Mouse (Mus musculus): ENCODE data around the gene Ncan.
A peak's percentile ranks its signal among the peaks of the same experiment; 100 is the strongest.
"Not testable (repeated sequence)": the region's sequence is repeated elsewhere in the genome, so short reads cannot be mapped to it uniquely, and the experiment has no call there.

The Ncan gene

DNA sequence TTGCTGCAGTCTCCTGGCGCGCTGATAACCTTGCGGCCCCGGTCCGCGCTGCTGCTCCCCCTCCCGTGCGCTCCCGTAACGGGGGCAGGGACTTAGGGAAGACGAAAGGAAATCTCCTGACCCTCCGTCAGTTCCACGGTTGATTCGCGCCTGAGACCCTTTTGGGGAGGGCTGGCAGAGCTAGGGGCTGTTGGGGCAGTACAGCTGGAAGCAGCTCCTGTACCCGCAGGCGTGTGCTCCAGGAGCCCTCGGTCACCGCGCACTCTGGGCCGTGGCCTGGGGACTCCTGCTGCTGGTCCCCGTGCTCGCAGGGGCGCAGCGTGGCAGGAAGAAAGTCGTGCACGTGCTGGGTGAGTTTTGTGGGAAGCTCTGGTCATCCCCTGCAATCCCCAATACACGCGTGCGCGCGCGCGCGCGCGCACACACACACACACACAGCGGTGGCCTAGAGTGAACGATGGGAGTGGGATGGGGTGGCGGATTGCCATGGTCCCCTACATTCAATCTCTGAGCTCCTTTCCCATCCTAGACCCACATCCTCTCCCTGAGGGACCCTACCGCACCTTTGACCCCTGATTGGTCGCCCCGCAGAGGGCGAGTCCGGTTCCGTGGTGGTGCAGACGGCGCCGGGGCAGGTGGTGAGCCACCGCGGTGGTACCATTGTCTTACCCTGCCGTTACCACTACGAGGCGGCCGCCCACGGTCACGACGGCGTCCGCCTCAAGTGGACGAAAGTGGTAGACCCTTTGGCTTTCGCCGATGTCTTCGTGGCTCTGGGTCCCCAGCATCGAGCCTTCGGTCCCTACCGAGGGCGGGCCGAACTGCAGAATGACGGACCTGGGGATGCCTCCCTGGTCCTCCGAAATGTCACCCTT is 36.2 kb downstream of the Ncan start:
- DNase-seq (ENCODE audit: low spot score in 2 of 2): no peak

DNA sequence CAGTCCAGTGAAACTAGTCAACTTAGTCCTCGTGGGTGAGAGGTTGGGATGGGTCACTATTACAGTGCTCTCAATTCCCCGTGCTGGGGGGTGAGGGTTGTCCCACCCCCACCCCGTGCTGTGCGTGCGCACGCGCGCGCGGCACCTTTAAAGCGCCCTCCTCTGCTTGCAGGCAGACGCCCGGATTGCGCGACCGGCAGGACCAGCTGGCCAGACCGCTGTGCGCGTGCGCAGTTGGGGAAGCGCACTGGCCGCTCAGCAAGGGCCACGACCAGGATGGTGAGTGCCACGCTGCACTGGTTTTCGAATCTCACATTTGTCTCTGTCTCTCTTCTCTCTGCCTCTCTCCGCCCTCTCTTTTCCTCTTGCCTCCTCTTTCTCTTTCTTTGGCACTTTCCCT is 37.4 kb downstream of the Ncan start, which contains the start of gene Hapln4:
TSS of gene Hapln4 (plus strand) at position 173 of the 400 bp plus-strand sequence.
- peak in 1 of 2 experiments; percentile 65 for DNase-seq (ENCODE audit: low spot score in 2 of 2)

DNA sequence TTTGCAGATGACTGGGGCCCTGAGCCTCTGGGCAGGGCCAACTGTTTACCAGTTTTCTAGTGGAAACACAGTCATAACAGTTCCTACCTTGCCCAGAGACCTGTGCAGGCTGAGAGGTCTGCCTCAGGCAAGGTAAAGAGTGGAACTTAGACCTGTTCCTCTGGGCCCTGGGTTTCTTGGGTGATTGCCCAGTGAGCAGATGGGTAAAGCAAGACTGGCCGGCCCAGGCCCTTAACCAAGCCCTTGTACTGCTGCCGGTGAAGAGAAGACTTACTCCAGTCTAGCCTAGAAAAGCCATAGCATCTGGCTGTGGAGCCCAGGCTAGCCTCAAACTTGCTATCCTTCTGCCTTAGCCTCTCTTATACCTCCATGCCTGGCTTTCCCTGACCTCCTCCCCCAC is 38.7 kb downstream of the Ncan start:
- DNase-seq (ENCODE audit: low spot score in 2 of 2): no peak

DNA sequence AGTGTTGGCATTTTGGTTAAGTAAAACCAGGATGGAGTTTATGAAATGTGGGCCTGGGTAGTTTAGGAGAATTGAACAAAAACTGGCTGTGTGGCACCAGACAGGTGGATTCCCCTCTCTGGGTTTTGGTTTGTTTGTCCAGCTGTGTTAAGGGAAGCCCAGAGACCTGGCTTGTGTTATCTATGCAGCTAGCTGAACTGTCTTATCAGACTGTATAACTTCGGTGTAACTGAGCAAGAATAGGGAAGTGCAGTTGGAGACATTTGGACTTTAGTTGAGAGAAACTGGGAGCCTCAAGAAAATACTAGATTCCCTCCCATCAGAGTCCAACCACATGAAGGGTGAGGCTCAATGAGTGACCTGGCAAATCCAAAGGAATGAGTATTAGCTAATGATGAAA is 47.0 kb downstream of the Ncan start:
- DNase-seq (ENCODE audit: low spot score in 2 of 2): no peak

DNA sequence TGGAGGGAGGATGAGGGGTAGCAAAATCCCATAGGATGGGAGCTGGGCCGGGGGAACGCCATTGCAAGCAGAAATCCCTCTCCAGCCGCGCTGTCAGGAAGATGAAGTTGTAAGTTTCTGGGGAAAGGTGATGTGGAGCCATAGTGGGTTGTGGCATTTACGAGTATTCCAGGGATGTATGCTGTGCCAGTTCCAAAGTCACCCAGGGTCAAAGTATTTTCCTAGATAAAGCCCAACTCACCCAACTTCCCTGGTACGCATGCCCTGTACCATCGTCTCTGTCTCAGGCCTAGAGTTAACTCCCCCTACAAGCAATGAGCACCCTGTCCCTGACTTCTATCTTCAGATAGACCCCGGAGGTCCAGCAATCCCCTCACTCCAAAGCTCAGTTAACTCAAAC is 47.6 kb downstream of the Ncan start:
- no peak for DNase-seq (ENCODE audit: low spot score in 2 of 2)

DNA sequence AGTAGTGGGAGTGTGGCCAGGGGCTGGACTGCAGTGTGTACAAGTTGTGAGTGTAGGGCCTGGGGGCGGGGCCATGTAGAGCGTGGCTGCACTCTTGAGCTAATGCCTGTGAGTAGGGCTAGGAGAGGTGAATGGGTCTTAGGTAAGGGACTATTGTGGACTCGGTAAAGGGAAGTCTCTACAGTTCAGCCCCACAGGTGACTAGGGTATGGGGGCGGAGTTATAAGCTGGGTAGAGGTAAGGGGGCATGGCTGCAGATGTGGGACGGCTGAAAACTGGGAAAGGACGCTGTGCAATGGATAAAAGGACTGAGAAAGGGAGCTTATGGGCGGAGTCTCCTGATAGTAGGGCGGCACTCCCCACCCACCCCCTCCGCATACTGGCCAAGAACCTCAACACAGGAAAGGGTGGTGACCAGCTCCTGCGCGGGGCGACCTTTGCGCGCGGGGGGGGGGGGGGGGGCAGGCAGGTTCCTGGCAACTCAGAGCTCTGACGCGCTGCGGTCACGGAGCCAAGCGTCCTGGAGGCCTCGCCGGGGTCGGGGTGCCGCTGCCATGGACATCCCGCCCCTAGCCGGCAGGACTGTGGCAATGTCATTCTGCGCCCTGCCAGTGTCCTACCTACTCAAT is 48.1 kb downstream of the Ncan start, which contains the start of gene Tm6sf2:
TSS of gene Tm6sf2 (plus strand) at position 484 of the 629 bp plus-strand sequence.
- DNase-seq (ENCODE audit: low spot score in 2 of 2): no peak

DNA sequence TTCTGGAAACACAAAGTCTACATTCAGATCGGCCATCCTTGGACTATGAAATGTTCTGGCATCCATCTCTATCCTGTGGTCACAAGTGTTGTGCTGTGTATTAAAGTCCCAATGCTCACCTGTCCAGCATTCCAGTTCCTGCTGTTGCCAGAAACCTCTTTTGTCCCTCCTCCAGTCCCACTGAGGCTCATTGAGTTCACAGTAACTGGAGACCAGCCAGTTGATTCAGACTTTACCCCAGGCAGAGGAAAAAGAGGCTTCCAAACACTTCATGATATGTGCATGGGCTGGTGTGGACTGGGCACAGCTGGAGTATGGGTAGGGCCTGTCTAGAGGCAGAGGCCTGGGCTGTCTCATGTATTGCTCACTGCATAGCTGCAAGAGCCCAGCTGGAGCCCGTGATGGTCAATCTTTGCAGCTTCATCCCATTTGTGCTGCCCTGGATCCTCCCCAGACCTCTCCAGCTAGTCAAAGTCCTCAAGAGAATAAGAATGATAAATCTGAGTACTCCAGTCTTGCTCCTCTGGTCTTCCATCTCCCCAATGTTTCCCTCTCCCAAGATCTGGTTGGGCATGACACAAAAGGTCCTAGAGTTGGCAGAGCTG is 48.7 kb downstream of the Ncan start:
- DNase-seq (ENCODE audit: low spot score in 2 of 2): no peak

DNA sequence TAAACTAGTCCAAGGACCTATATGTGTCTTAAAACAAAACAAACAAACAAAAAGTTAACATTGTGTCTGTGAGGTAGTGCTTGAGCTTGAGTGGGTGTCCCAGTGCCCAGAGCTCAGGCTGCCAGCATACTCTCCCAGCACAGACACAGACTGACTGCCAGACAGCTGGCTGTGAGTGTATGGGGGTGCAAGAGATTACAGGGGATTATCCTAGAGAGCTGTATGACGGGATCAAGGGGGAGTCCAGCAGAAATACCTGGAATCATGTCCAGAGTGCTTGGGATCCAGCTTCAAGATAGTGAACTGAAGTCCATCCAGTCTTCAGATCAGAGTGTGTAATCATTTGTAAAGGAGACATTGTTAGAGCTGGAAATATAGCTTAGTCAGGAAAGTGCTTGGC is 63.0 kb downstream of the Ncan start:
- DNase-seq (ENCODE audit: low spot score in 2 of 2): no peak

DNA sequence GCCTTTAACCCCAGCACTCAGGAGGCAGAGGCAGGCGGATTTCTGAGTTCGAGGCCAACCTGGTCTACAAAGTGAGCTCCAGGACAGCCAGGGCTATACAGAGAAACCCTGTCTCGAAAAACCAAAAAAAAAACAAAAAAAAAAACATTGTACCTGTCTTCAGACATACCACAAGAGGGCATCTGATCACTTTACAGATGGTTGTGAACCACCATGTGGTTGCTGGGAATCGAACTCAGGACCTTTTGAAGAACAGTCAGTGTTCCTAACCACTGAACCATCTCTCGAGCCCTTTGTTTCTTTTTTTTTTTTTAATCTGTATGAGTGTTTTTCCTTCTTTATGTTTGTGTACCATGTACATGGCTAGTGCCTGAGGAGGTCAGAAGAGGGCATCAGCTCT is 70.2 kb downstream of the Ncan start:
- DNase-seq (ENCODE audit: low spot score in 2 of 2): not testable (repeated sequence)

DNA sequence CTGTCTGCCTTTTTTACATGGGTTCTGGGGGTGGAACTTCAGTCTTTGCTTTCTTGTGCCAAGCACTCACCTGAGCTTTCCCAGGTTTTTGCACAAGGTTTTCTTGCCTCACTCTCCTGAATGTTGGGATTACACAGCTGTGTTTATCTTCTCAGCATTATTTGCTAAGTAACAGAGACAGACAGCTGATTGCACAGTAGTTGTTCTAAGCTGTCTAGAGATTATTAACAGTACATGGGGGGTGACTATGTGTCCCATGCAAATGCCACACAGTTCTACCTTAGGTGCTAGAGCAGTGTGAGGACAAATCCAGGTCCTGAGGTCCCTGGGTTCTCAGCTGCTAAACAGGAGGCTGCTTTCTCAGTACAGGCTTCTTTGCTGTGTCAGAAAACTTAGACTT is 71.0 kb downstream of the Ncan start:
- DNase-seq (ENCODE audit: low spot score in 2 of 2): no peak

DNA sequence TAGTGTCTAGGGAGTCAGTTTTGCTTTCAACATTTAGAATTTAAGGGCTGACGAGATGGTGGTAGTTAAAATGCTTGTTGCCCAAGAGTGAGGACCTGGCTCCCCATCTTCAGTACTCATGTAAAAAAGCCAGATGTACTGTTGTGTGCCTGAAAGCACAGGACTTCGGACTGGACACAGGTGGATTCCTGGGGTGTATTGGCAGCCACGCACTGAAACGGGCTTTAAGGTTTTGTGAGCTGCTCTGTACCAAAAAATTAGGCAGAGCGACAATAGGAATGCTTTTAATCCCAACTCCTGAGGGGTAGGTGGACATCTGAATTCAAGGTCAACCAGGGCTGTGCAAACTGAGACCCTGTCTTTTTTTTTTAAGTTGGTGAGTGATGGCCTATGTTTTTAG is 76.7 kb downstream of the Ncan start:
- DNase-seq (ENCODE audit: low spot score in 2 of 2): no peak

All from left cerebral cortex, adult 9 months (tissue).